Mouse (Mus musculus): Measurements from ENCODE around the gene Asb3. TPM values are rescaled to one million over a fixed set of nuclear protein-coding genes. Genes with fewer than 3 reads are reported as not detected.
"Not testable (repeated sequence)": the region's sequence is repeated elsewhere in the genome, so short reads cannot be mapped to it uniquely, and the experiment has no call there.

Gene Asb3
- polyA plus RNA-seq, 1 experiment from 2014 or later = 36.8 TPM

DNA sequence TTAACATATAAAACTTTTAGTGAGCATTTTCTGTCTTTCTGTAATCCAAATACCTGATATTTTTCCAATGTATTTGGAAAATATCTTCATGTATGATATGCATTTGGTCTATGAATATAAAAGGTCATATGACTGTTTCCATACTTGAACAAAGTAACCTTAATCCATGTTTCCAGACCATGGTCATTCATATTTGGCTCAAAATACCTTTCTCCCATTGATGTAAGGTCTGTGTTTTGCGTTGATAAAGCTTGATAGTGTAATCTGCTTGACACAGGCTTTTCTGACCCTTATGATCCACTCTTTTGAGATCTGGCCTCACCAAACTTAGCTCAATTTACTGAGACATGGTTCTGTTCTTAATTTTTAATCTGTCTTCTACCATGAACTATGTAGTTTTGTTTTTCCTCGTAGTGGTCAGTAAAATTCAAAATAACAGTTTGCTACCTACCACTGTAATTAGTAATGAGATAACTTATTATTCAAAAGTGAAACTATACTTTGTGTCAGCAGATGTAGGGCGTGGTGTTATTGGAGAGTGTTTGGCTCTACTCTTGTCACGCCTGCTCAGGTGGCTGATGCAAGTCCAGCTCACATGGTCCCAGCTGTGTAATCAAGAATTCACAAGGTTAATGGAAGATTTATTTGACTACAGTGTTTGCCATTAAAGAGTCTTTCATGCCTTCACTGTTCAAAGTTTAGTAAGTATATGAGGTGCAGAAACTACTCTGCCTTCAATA is 116.1 kb downstream of the Asb3 start:
- Histone ChIP-seq H3K4me1 (no peaks in the 10 kb centered on the region), H3K27me3 (no peaks in the 10 kb centered on the region), H3K36me3 (0 out of 2 replicates have a peak, but pooled peaks cover 3% of the 10 kb centered on the region), H3K4me2 (replicated peaks) (no peak overlapping the region), H3K27ac (no peak overlapping the region), H3K9ac (no peak overlapping the region), H3K9me3 (no peaks in the 10 kb centered on the region), H3K4me3 (no peak overlapping the region)
- 92% methylated on average over 4 of the region's 4 CpGs for WGBS
- ATAC-seq (ENCODE audit: insufficient number of reproducible peaks, insufficient read depth, low FRiP score, low TSS enrichment) = no peak

DNA sequence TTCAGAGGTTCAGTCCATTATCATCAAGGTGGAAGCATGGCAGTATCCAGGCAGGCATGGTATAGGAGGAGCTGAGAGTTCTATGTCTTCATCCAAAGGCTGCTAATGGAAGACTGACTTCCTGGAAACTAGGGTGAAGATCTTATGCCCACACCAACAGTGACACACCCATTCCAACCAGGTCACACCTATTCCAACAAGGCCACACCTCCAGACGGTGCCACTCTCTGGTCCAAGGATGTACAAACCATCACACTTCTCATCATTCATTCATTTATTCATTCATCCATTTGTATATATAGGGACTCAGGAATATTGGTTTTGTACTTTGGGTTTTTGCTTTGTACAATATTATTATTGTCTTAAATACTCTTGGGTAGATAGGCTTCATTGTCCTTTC is 124.5 kb downstream of the Asb3 start:
- not testable (repeated sequence) for H3K4me1 ChIP-seq; ATAC-seq (ENCODE audit: insufficient number of reproducible peaks, insufficient read depth, low FRiP score, low TSS enrichment); H3K27ac ChIP-seq; H3K27me3 ChIP-seq; H3K4me2 ChIP-seq (replicated peaks); H3K4me3 ChIP-seq; H3K9me3 ChIP-seq; H3K9ac ChIP-seq; H3K36me3 ChIP-seq
- 94% methylated on average over 1 of the region's 1 CpGs for WGBS

- not testable (repeated sequence) for H3K4me3 ChIP-seq; H3K4me2 ChIP-seq (replicated peaks); H3K27ac ChIP-seq; H3K36me3 ChIP-seq; ATAC-seq (ENCODE audit: insufficient number of reproducible peaks, insufficient read depth, low FRiP score, low TSS enrichment); H3K9me3 ChIP-seq; H3K27me3 ChIP-seq; H3K4me1 ChIP-seq; H3K9ac ChIP-seq
- 69% methylated on average over 15 of the region's 15 CpGs for WGBS
Observed at GRCm38 (mm10) chr11:31017466-31017865, 132.2 kb downstream of the Asb3 start.

GRCm38 (mm10) chr11:31034958-31035357 is 149.7 kb downstream of the Asb3 start:
- no peak overlapping the region for H3K27ac ChIP-seq
- H3K36me3 ChIP-seq = peaks cover 12% of the 10 kb centered on the region
- no peaks in the 10 kb centered on the region; the same call in 1 of the 2 replicates for H3K9me3 ChIP-seq
- H3K4me2 ChIP-seq (replicated peaks) = no peak overlapping the region
- H3K27me3 ChIP-seq = no peaks in the 10 kb centered on the region
- H3K4me3 ChIP-seq = no peak overlapping the region
- 92% methylated on average over 4 of the region's 4 CpGs for WGBS
- no peak for ATAC-seq (ENCODE audit: insufficient number of reproducible peaks, insufficient read depth, low FRiP score, low TSS enrichment)
- H3K4me1 ChIP-seq = no peaks in the 10 kb centered on the region
- no peak overlapping the region for H3K9ac ChIP-seq

DNA sequence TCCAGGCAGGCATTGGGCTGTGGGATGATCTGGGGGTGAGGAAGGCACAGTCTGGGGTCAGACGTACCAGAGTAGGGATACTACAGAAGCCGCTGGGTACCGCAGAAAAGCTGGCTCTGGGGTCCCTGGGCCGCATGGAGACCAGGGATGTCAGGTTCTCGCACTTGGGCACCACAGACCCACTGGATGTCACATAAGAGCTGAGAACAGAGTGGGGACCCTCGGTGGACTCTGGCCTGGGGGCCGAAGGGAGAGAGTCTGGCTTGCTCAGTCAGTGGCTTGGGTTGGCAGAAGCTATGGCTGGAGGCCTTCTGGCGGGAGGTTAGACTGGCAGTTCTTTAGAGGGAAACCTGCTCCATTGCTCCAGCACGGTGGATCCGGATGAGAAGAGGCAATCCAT is 204.8 kb downstream of the Asb3 start:
- no peak for ATAC-seq (ENCODE audit: insufficient number of reproducible peaks, insufficient read depth, low FRiP score, low TSS enrichment)
- Histone ChIP-seq H3K9ac (no peak overlapping the region), H3K27ac (no peak overlapping the region), H3K9me3 (no peaks in the 10 kb centered on the region), H3K4me3 (no peak overlapping the region), H3K4me2 (replicated peaks) (no peak overlapping the region), H3K36me3 (no peaks in the 10 kb centered on the region), H3K4me1 (no peaks in the 10 kb centered on the region; the same call in 1 of the 2 replicates), H3K27me3 (no peaks in the 10 kb centered on the region)
- 93% methylated on average over 10 of the region's 10 CpGs for WGBS

- Histone ChIP-seq H3K27ac (no peak overlapping the region), H3K9ac (no peak overlapping the region), H3K4me1 (no peaks in the 10 kb centered on the region; the same call in 1 of the 2 replicates), H3K36me3 (no peaks in the 10 kb centered on the region), H3K4me2 (replicated peaks) (no peak overlapping the region), H3K9me3 (no peaks in the 10 kb centered on the region), H3K27me3 (no peaks in the 10 kb centered on the region), H3K4me3 (no peak overlapping the region)
- ATAC-seq (ENCODE audit: insufficient number of reproducible peaks, insufficient read depth, low FRiP score, low TSS enrichment) = peak; percentile 76; the same call in 1 of the 2 replicates
- WGBS = 75% methylated on average over 3 of the region's 3 CpGs
Observed at GRCm38 (mm10) chr11:31090478-31090978, 205.3 kb downstream of the Asb3 start.

GRCm38 (mm10) chr11:31099519-31099918 is 214.3 kb downstream of the Asb3 start:
- not testable (repeated sequence) for H3K27me3 ChIP-seq; H3K27ac ChIP-seq; H3K36me3 ChIP-seq; H3K4me3 ChIP-seq; ATAC-seq (ENCODE audit: insufficient number of reproducible peaks, insufficient read depth, low FRiP score, low TSS enrichment); H3K9me3 ChIP-seq; H3K4me1 ChIP-seq; H3K9ac ChIP-seq; H3K4me2 ChIP-seq (replicated peaks)

DNA sequence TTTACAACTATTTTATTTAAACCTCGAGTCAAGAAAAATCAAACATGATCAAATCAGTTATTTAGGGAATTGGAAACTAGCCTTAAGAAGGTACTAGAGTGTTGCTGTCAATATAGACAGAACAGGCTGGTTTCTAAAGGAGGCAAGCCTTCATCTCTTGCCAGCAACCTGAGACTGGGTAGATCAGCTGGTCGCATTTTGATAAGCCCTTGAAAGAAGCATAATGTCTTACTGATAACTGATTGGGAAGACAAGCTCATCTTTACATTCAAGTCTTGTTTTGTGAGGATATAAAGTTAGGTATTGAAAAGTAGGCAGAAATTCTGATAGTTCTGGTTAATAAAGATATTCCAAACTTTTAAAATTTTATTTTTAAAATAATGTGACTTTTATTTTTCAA is 217.0 kb downstream of the Asb3 start:
- no peaks in the 10 kb centered on the region for H3K36me3 ChIP-seq
- H3K4me2 ChIP-seq (replicated peaks) = no peak overlapping the region
- no peaks in the 10 kb centered on the region for H3K9me3 ChIP-seq
- 87% methylated on average over 2 of the region's 2 CpGs for WGBS
- H3K27ac ChIP-seq = no peak overlapping the region
- H3K9ac ChIP-seq = no peak overlapping the region
- no peaks in the 10 kb centered on the region for H3K4me1 ChIP-seq
- H3K27me3 ChIP-seq = no peaks in the 10 kb centered on the region
- no peak for ATAC-seq (ENCODE audit: insufficient number of reproducible peaks, insufficient read depth, low FRiP score, low TSS enrichment)
- no peak overlapping the region for H3K4me3 ChIP-seq

DNA sequence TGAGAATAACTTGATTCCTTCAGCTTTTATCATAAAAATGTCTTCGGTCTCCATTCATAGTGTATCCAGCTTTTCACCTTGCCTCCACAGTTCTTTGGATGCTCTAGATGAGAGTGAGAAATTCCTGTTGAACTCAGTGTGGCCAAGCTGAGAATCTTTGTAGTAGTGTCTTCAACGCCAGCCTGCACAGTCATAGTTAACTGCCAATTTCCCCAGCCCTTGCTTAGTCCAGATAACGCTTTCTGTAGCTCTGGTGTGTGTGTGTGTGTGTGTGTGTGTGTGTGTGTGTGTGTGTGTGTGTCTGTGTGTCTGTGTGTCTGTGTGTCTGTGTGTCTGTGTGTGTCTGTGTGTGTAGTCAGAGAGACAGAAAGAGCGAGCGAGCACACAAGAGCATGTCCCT is 220.1 kb downstream of the Asb3 start:
- no peak overlapping the region for H3K4me2 ChIP-seq (replicated peaks)
- no peak overlapping the region for H3K27ac ChIP-seq
- 93% methylated on average over 5 of the region's 5 CpGs for WGBS
- no peaks in the 10 kb centered on the region for H3K36me3 ChIP-seq
- no peaks in the 10 kb centered on the region for H3K27me3 ChIP-seq
- ATAC-seq (ENCODE audit: insufficient number of reproducible peaks, insufficient read depth, low FRiP score, low TSS enrichment) = no peak
- no peak overlapping the region for H3K4me3 ChIP-seq
- no peaks in the 10 kb centered on the region for H3K4me1 ChIP-seq
- no peak overlapping the region for H3K9ac ChIP-seq
- no peaks in the 10 kb centered on the region for H3K9me3 ChIP-seq

DNA sequence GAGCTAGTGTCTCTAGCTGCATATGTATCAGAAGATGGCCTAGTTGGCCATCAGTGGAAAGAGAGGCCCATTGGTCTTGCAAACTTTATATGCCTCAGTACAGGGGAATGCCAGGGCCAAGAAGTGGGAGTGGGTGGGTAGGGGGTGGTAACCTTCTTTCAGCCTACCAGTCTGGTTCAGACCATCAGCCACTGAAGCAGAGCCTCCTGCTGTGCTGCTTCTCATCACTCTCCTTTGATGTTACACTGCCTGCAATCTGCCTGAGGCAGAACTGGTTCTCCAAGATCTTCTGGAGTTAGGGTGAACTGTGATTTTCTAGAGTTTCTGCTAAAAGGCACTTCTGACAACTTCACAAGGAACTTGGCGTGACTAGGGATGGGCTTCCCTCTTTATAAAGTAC is 241.7 kb downstream of the Asb3 start:
- not testable (repeated sequence) for H3K27ac ChIP-seq; H3K4me3 ChIP-seq; H3K9me3 ChIP-seq; H3K4me1 ChIP-seq; H3K27me3 ChIP-seq; H3K9ac ChIP-seq; H3K4me2 ChIP-seq (replicated peaks); H3K36me3 ChIP-seq; ATAC-seq (ENCODE audit: insufficient number of reproducible peaks, insufficient read depth, low FRiP score, low TSS enrichment)
- WGBS = 65% methylated on average over 1 of the region's 1 CpGs

- H3K9me3 ChIP-seq; H3K9ac ChIP-seq; ATAC-seq (ENCODE audit: insufficient number of reproducible peaks, insufficient read depth, low FRiP score, low TSS enrichment); H3K36me3 ChIP-seq; H3K4me1 ChIP-seq; H3K4me3 ChIP-seq; H3K27ac ChIP-seq; H3K4me2 ChIP-seq (replicated peaks); H3K27me3 ChIP-seq: not testable (repeated sequence)
- 65% methylated on average over 4 of the region's 4 CpGs for WGBS
Observed at GRCm38 (mm10) chr11:31133726-31134125, 248.5 kb downstream of the Asb3 start.

DNA sequence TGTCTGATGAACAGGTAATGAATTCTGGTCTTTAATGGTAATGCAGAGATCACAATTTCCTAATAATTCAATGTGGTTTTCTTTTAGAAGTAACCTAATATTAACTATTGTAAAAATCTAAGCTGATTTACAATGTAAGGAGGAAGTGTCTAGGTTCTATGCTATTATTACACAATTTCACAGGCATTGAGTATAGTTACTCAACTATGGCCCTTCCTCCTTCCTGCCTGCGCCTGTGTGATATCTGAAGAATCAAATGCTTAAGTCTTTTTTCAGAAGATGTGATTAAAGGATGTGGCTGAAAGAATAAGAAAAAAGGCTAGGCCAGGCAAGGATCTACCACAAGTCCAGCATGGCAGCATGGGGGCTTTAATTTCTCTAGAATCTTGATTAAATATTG is 249.6 kb downstream of the Asb3 start:
- not testable (repeated sequence) for H3K4me3 ChIP-seq; H3K9ac ChIP-seq; ATAC-seq (ENCODE audit: insufficient number of reproducible peaks, insufficient read depth, low FRiP score, low TSS enrichment); H3K36me3 ChIP-seq; H3K27ac ChIP-seq; H3K4me1 ChIP-seq; H3K4me2 ChIP-seq (replicated peaks); H3K9me3 ChIP-seq; H3K27me3 ChIP-seq
- 79% methylated on average over 1 of the region's 1 CpGs for WGBS
